Mouse (Mus musculus): ENCODE measurements at regions not wholly inside any gene's neighbourhood (a gene's known extent, or its start where the extent isn't known, plus 50 kb on each side); places are given as distances from the start of the nearest gene placed in this dataset.

DNA sequence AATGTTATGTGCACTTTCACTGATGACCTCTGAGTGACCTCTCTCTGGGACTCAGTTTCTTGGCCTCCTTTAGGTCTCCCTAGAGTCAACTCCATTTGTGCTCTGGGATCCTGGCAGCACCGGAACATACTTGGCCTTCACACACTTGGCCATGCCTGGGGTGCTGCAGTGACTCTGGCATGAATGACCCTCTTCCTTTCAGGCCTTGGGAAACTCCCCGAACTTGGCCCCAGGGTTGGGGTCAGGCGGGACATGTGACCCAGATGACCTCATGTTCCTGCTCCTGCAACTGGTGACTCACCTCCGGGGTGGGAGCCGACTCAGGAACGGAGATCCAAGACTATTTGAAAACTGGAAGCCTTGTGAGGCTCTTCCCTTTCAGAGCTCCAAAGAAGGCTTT is 159.2 kb downstream of the Cyp26b1 start:
- no peak for DNase-seq

DNA sequence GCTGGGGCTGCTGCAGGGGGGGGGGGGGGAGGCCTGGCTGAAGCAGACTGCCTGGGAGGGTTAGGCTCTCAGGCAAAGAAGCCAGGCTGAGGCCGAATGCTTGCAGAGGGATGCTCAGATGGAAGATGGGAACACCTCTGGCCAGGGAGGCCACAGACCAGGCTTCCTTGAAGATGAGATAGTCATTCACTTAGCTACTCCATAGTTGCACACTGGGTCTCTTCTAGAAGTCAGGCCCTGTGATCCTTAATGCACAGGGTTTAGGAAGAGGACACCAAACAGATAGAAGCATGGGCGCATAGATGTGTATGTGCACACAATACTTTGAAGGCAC is 162.1 kb downstream of the Cyp26b1 start:
- DNase-seq, result no peak

DNA sequence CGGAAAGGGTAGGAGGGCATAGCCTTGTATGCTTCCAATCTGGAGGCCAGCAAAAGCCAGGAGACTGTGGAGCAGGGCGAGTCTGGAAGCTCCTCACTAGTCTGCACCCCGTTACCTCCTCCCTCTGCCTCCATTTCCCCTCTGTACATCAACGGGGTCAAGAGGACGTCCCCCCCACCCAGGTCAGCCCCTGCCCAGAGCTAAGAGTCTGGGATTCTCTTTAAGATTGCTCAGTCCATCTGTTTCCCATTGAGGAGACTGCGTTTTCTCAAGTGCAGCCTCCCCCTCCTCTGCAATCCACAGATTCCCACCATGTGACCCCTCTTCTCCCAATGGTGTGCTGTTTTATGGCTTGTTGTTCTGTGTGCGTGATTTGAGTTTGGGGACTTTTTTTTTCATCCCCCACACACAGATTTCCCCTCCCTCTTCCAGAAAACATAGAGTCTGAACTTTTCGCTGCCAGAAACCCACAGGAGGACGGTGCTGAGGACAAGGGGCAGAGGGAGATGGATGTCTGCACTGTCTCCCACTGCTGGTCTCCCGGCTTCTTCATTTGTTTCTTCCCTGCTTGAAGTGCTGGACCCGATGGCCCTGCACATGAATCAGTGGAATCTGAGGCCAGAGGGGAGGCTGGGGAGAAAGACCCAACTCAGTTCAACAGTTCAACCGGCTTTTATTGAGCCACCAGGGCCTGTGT is 162.6 kb downstream of the Cyp26b1 start:
- no peak for DNase-seq

- DNase-seq, result no peak
These were observed 163.6 kb downstream of the Cyp26b1 start for GRCm38 (mm10) chr6:84430146-84430545.

DNA sequence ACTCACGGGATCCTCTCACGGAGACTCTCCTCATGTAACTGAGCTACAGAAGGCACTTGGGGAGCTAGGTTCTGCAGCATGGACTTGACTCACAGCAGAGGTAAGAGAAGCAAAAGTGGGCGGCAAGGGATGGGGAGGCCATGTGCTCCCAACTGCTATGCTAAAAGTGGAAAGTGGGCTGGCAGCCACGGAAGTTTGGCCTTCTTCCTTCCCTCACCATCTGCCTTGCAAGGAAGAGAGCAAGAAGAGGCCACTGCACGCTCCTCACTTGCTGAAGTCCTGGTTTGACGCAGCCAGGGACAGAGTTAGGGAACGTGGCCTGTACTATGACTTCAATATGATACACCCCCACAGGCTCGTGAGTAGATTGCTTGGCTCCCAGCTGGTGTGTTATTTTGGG is 164.5 kb downstream of the Cyp26b1 start:
- peak; percentile 27 to 39 for DNase-seq

DNA sequence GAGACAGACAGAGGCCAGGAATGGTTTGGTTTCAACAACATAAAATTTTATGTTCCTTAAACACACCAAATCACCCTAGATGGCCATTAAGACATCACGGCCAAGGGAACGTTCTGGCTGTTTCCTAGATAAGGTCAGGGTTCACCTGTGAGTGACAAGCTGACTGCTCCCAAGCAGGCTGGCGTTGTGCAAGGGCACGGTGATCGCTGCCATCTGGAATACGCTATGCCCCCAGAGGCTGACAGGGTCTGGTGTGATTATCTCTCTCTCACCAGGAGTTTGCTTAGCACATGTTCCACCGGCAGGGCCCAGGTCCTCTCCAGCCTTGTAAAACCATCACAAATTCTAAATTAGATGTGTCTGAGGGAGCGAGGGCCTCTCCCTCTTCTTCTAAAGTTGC is 167.0 kb downstream of the Cyp26b1 start:
- DNase-seq, result no peak

DNA sequence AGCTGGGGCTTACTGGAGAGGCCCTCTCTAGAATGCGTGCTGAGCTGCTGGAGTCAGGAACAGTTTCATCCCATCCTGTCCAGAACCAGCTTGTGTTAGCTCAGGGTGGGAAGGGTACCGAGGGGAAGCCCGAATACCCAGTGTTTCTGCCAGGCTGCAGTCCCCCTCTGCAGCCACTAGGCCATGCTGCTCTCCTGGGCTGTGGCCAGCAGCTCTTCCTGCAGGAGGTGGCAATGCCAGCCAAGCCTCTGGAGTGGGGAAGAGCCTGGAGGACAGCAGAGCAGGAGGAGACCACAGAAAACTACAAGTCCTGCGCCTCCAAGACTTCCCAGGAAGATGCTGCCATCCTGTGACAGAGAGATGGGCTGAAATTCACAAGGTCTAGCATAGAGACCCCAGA is 167.9 kb downstream of the Cyp26b1 start:
- peak; percentile 23 to 25 for DNase-seq

DNA sequence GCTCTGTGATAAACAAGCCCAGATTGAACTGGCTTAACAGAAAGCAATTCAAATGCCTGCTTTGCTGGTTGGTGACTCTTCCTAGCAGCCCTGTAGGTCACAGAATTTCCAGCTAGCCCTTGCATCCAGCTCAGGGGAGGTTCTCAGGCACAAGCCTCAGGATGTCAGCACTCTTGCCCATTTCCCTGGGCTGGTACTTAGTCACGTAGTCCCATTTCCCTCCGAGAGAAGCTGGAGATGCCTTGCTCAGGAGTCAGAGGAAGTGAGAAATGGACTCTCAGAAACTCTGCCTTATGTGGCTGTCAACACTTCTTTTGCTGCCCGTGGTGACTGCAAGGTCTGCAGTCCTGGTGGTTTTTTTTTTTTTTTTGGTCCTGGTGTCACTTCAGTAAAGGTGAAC is 170.8 kb downstream of the Cyp26b1 start:
- no peak for DNase-seq

DNA sequence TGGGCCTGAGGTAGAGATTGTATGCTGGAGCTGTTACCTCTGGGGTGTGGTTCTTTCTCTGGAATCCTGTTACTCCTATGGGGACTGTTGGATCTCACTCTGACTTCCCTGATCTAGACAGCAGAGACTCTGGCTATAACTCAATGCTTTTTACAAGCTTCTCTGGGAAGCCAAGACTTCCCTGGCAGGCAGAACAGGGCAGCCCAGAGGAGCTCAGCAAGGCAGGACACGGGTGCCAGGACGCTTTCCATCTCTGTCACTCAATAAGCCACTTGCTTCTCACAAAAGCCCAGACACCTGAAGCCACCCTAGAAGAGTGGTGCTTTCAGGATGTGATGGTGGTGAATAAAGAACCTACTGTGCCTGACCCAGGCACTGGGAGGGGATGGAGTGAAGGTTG is 174.0 kb downstream of the Cyp26b1 start:
- no peak for DNase-seq

GRCm38 (mm10) chr6:84419281-84419680 is 174.4 kb downstream of the Cyp26b1 start:
- DNase-seq, result no peak

DNA sequence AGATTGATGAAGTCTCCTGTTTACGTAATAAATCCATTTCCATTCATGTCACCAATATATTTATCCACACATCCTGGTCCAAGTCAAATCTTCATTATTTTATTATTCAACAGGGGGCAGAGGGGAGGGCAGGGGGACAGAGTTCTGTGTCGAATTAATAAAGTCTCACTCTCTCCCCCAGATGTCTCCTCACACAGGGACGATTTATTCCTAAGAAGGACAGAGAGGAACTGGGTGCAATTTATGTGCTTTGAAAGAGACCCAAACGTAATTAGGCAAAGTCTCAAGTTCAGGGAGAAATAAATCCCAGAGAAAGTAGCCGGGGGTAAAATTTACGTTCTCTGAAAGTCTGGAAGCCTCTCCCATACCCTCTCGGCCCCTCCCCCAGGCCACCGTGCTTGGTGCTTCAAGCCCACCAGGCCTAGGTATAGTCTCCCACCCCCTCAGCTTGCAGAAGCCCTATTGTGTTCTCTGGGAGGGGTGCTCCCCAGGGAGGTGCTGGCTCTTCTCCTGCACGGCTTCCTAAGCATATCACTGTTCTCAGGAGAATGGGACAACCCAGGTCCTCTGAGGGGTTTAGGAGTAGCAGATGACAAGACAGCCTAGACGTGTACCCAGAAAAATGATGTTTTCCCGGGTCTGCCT is 176.6 kb downstream of the Cyp26b1 start:
- no peak for DNase-seq

DNA sequence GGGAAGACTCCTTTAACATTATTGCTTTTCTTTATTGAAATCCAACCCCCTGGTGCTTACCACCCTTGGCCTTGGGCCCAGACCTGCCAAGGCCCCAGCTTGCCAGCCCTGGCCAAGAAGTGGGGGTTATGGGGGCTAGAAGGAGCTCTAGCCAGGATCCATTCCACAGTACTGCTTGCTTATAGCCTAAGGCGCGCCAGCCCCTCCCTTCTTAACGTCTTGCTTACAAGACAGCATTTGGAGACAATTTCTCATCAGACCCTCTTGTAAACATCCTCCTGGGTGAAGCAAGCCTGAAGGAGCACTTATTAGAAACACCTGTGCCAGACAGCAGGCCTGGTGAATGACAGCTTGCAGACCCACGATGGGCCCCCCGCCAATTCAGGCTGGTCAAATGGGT is 179.3 kb downstream of the Cyp26b1 start:
- no peak for DNase-seq

DNA sequence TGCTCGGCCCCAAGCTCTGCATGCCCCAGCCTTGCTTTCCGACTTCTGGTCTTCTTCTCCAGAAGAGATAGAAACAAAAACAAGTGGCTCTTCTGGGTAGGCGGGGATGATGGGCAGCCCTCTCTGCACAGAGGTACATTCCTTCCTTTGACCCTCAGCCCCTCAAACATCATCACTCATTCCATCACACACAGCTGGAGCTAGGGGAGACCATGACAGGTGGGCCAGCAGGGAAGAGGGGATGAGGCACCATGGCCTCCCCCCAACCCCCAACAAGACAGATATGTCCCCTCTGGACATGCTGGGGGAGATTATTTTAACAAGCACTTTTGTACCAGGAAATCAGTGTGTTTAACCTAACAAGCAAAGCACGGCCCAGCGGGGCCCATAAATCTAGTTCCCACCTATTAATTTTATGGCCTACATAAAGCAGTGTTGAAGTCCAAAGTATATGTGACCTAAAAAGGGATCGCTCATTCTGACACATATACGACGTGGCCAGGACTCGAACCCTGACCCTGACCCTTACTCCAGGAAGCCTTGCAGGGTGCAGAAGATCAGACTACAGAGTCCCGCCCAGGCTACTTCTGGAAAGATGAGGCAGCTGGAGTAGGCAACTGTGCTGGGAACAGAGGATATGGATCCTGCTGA is 183.7 kb downstream of the Cyp26b1 start:
- DNase-seq, result no peak

DNA sequence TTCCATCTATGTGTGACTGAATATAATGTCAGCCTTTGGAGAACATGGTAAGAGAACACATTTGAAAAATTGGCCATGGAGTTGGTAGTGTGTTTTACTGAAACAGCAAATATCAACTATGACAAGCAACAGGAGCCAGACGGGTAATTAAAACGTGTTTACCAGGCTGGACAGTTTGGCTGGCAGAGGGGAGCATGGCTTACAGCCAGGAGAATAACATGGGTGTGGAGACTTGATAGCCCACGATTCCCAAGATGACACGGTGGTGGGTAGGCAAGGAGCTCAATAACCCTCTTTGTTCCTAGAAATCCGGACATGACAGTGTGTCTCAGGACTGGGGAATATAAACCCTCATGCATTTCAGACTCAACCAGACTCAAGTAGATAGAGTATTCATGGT is 185.2 kb downstream of the Cyp26b1 start:
- no peak for DNase-seq

GRCm38 (mm10) chr6:84407773-84408172 is 185.9 kb downstream of the Cyp26b1 start:
- DNase-seq, result peak; percentile 33 to 47

DNA sequence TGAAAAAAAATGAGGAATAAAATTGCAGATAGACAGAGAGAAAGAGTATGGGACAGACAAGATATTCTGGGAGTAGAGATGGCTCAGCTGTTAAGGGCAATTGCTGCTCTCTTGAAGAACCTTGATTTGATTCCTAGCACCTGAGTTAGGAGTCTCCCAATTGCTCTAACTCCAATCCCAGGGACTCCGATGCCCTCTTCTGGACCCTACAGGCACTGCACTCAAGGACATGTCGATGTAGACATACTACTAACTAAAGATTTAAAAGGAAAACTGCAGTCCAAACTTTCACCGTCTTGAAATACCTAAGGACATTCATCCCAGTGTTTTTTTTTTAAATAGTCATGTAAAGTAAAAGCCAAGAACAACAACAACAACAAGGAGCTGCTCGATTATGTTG is 189.0 kb downstream of the Cyp26b1 start:
- DNase-seq, result no peak

DNA sequence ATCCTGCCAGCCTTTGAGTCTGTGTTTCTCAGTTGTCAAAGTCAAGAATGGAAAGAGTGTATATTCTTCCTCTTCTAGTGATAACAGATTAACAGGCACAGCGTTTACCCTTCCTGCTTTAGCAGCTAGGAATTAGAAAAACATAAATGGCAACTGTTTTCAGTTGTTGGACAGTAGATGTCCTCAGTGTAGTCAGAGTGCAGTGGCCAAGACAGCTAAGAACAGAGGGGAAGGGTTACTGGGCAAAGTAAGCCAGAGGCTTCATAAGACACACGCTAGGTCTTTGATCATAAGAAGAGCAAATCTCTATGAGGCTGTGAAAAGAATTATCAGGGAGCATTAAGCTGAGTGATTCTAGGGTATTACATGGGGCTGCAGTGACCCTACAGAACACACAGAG is 191.3 kb downstream of the Cyp26b1 start:
- no peak for DNase-seq

- DNase-seq, result no peak
These were observed 199.1 kb downstream of the Cyp26b1 start for GRCm38 (mm10) chr6:84394496-84395090.

DNA sequence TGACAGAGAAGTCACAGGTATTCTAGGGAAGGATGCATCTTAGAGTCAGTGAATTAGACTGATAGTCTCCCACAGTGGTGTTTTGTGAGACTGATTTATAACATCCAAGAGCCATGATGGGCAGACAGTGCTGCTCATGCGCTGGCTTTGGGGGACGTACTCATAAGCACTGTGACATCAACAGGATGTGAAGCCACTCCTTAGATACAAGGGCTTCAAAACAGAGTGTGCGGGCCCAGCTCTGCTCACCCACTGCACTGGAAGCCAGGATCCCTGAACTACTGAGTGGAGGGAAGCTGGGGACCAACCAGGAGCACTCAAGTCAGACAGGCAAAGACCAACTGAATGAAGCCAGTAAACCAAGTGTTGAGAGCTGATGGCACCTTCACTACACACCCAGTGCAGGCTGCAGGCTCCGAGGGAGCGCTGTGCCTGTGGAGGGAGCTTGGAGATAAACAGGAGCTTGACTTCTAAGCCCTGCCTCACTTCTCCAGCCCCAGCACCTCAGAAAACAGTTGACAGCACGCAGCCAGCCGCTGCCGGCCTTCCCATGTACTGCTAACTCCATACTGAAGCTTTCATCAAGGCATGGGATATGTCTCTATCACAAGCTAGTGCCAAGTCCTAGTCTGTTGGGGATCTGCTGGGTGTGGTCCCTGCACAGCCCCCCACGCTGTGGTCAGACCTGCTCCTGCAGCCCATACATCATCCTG is 200.0 kb downstream of the Cyp26b1 start:
- DNase-seq, result no peak

- DNase-seq, result no peak
These were observed 200.8 kb downstream of the Cyp26b1 start for GRCm38 (mm10) chr6:84392752-84393511.

GRCm38 (mm10) chr6:84391016-84391415 is 202.7 kb downstream of the Cyp26b1 start:
- DNase-seq, result no peak

DNA sequence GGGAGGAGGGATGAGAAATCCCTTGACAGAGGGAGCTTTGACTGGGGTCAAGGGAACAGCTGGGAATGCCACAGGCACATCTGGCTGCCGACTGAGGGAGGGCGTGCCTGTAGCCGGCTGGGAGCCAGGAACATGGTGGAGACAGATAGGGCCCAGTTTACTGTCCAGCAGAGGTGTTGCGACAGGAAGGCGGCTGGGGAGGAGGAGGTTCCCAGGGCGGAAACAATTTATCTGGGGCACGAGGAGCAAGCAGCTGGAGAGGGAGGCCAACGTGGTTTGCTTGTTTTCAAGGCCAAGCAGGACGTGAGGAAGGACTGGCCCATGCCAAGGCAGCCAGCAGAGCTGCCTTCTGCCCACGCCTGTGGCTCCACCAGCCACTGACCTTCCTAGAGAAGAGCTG is 208.0 kb downstream of the Cyp26b1 start:
- DNase-seq, result no peak
